8 mouse cellular contexts compared by ENCODE assay signal in genomic region chr15:98608784-98609250, GRCm38 (mm10). TPM values are rescaled to one million over a fixed set of nuclear protein-coding genes. Genes with fewer than 3 reads are reported as not detected.
DNase-seq lines count a peak whose midpoint lies in the region; ATAC-seq and TF ChIP-seq lines count a peak whose summit lies in the region.

No protein-coding gene starts in this region.

- no peaks in the 10 kb centered on the region for H3K9me3 ChIP-seq in heart, embryonic 15.5 days (replicated peaks)
- H3K9me3 ChIP-seq in limb, embryonic 12.5 days = no peaks in the 10 kb centered on the region

- H3K27ac ChIP-seq in left cerebral cortex, adult 2 months = peak overlapping the region; percentile 16
- peak overlapping the region; percentile 97 for H3K27ac ChIP-seq in heart, embryonic 15.5 days
- peak overlapping the region; percentile 94 for H3K27ac ChIP-seq in limb, embryonic 12.5 days

- under 1% methylated on average over 8 of the region's 26 CpGs for WGBS in heart, embryonic 15.5 days
- 0% methylated on average over 16 of the region's 26 CpGs for WGBS in limb, embryonic 12.5 days

- peak; percentile 16 for TF ChIP-seq POLR2A in myocyte (IDR thresholded peaks at IDR 0.05; ENCODE audit: insufficient read length, low read depth)

- H3K36me3 ChIP-seq in heart, embryonic 15.5 days = peaks cover 6% of the 10 kb centered on the region; the same call in 1 of the 2 replicates
- H3K36me3 ChIP-seq in limb, embryonic 12.5 days = peaks cover 24% of the 10 kb centered on the region
- H3K36me3 ChIP-seq in myocyte (ENCODE audit: control insufficient read depth, insufficient read depth) = no peaks in the 10 kb centered on the region

- ATAC-seq in heart, embryonic 15.5 days (replicated peaks; ENCODE audit: insufficient number of reproducible peaks, insufficient read depth, low FRiP score, low read depth) = peak; percentile 7
- no peak; the same call in 1 of the 2 replicates for ATAC-seq in limb, embryonic 12.5 days (ENCODE audit: insufficient number of reproducible peaks, insufficient read depth, low FRiP score, low TSS enrichment, low read depth)

- intact Hi-C loops in left cerebral cortex, adult 2 months (cut with DNase I) = no loop called here
- intact Hi-C loops in left cerebral cortex, postnatal 14 days (cut with DNase I) = no loop called here

- H3K27me3 ChIP-seq in heart, embryonic 15.5 days = no peaks in the 10 kb centered on the region
- no peaks in the 10 kb centered on the region for H3K27me3 ChIP-seq in limb, embryonic 12.5 days
- H3K27me3 ChIP-seq in myocyte (ENCODE audit: control insufficient read depth, insufficient read depth, insufficient read length) = no peaks in the 10 kb centered on the region

- peaks cover 44% of the 10 kb centered on the region for H3K79me2 ChIP-seq in myocyte (ENCODE audit: control insufficient read depth, insufficient read depth)

- peak overlapping the region; percentile 93 for H3K9ac ChIP-seq in heart, embryonic 15.5 days
- H3K9ac ChIP-seq in limb, embryonic 12.5 days (replicated peaks) = peak overlapping the region; percentile 91

- peak overlapping the region; percentile 91 for H3K4me3 ChIP-seq in left cerebral cortex, adult 2 months
- H3K4me3 ChIP-seq in heart, embryonic 15.5 days = peak overlapping the region; percentile 65
- peak overlapping the region; percentile 83 for H3K4me3 ChIP-seq in limb, embryonic 12.5 days (replicated peaks)
- peak overlapping the region; percentile 84 for H3K4me3 ChIP-seq in myocyte

- H3K4me2 ChIP-seq in heart, embryonic 15.5 days = peak overlapping the region; percentile 78
- H3K4me2 ChIP-seq in limb, embryonic 12.5 days = peak overlapping the region; percentile 94
- H3K4me2 ChIP-seq in myocyte (ENCODE audit: low read depth) = peak overlapping the region; percentile 94

- no peak for DNase-seq in left cerebral cortex, adult 2 months (ENCODE audit: extremely low spot score in 1 of 2, low spot score in 2 of 2)
- no peak for DNase-seq in left cerebral cortex, postnatal 14 days (ENCODE audit: low spot score in 2 of 2)
- peak; percentile 44 for DNase-seq in cerebellum, adult 9-11 months
- no peak for DNase-seq in left cerebral cortex, adult 9 months (ENCODE audit: low spot score in 2 of 2)
- DNase-seq in right cerebral cortex, postnatal 4 days = no peak

- TF ChIP-seq CTCF in left cerebral cortex, adult 2 months (IDR thresholded peaks at IDR 0.05) = no peak

- H3K4me1 ChIP-seq in heart, embryonic 15.5 days (replicated peaks) = peaks cover 36% of the 10 kb centered on the region
- H3K4me1 ChIP-seq in limb, embryonic 12.5 days (replicated peaks) = peaks cover 27% of the 10 kb centered on the region

- H3ac ChIP-seq in myocyte (ENCODE audit: control insufficient read depth, insufficient read length) = peak overlapping the region; percentile 4

TF ChIP-seq in myocyte, 11 proteins besides CTCF, POLR2A, EP300 and RAD21:
- TF ChIP-seq MAX (IDR thresholded peaks at IDR 0.05; ENCODE audit: low read depth) (no peak), REST (IDR thresholded peaks at IDR 0.05; ENCODE audit: insufficient read depth, insufficient read length) (no peak), E2F4 (IDR thresholded peaks at IDR 0.05; ENCODE audit: insufficient read depth) (no peak), USF1 (IDR thresholded peaks at IDR 0.05; ENCODE audit: low read depth) (no peak), CEBPB (IDR thresholded peaks at IDR 0.05; ENCODE audit: insufficient read depth, poor library complexity, severe bottlenecking) (no peak), MYOD1 (IDR thresholded peaks at IDR 0.05; ENCODE audit: control insufficient read depth in 1 of 3, insufficient read length in 2 of 3, low read depth in 2 of 3) (no peak), TCF3 (IDR thresholded peaks at IDR 0.05; ENCODE audit: insufficient read length, low read depth) (no peak), POLR2AphosphoS2 (IDR thresholded peaks at IDR 0.05; ENCODE audit: insufficient read length, low read depth) (no peak), SRF (IDR thresholded peaks at IDR 0.05; ENCODE audit: control insufficient read depth, insufficient read length, low read depth) (no peak)

RNA-seq across cellular contexts. Expression of gene Adcy6, which starts 1.1 kb away (rescaled TPM):
- 10 to 100 TPM; 52.7 to 57.4 TPM for total RNA-seq in left cerebral cortex, adult 2 months (2021)
- total RNA-seq in left cerebral cortex, postnatal 14 days (2021) = 10 to 100 TPM; 47.8 to 50.2 TPM
- 36.5 and 43.0 TPM in 2 replicates for polyA plus RNA-seq in heart, embryonic 15.5 days (2015; fragmentation: Nextera tagmentation; extraction: Ambion mirVana)
- 22.1 and 25.7 TPM in 2 replicates for polyA plus RNA-seq in limb, embryonic 12.5 days (2016; fragmentation: Nextera tagmentation; extraction: Ambion mirVana)
- 32.4 TPM for polyA plus RNA-seq in myocyte (2012; fragmentation: generic; extraction: Trizol)

RNA-seq across cellular contexts. Expression of gene Cacnb3, which starts 21.8 kb away (rescaled TPM):
- total RNA-seq in left cerebral cortex, adult 2 months (2021) = 100 to 1,000 TPM; 271 to 291 TPM
- total RNA-seq in left cerebral cortex, postnatal 14 days (2021) = 100 to 1,000 TPM; 217 to 244 TPM
- 8.7 and 12.8 TPM in 2 replicates for polyA plus RNA-seq in heart, embryonic 15.5 days (2015; fragmentation: Nextera tagmentation; extraction: Ambion mirVana)
- polyA plus RNA-seq in limb, embryonic 12.5 days (2016; fragmentation: Nextera tagmentation; extraction: Ambion mirVana) = 43.1 and 44.3 TPM in 2 replicates
- polyA plus RNA-seq in myocyte (2012; fragmentation: generic; extraction: Trizol) = 80.8 TPM

RNA-seq across cellular contexts. Expression of gene 4930415O20Rik, which starts 38.0 kb away (rescaled TPM):
- total RNA-seq in left cerebral cortex, adult 2 months (2021) = not detected
- total RNA-seq in left cerebral cortex, postnatal 14 days (2021) = not detected
- polyA plus RNA-seq in heart, embryonic 15.5 days (2015; fragmentation: Nextera tagmentation; extraction: Ambion mirVana) = 0.40 and 0.74 TPM in 2 replicates
- 0.69 TPM in 1 of 2 replicates, not detected in the other for polyA plus RNA-seq in limb, embryonic 12.5 days (2016; fragmentation: Nextera tagmentation; extraction: Ambion mirVana)
- 0.10 TPM for polyA plus RNA-seq in myocyte (2012; fragmentation: generic; extraction: Trizol)

RNA-seq across cellular contexts. Expression of gene Ccnt1, which starts 38.1 kb away (rescaled TPM):
- total RNA-seq in left cerebral cortex, adult 2 months (2021) = 10 to 100 TPM; 40.3 to 45.8 TPM
- 10 to 100 TPM; 40.5 to 45.3 TPM for total RNA-seq in left cerebral cortex, postnatal 14 days (2021)
- 33.2 and 38.0 TPM in 2 replicates for polyA plus RNA-seq in heart, embryonic 15.5 days (2015; fragmentation: Nextera tagmentation; extraction: Ambion mirVana)
- polyA plus RNA-seq in limb, embryonic 12.5 days (2016; fragmentation: Nextera tagmentation; extraction: Ambion mirVana) = 54.0 and 59.4 TPM in 2 replicates
- polyA plus RNA-seq in myocyte (2012; fragmentation: generic; extraction: Trizol) = 12.6 TPM

RNA-seq across cellular contexts. Expression of gene Ddx23, which starts 53.9 kb away (rescaled TPM):
- 10 to 100 TPM; 84.4 to 90.2 TPM for total RNA-seq in left cerebral cortex, adult 2 months (2021)
- 10 to 100 TPM; 56.0 to 57.6 TPM for total RNA-seq in left cerebral cortex, postnatal 14 days (2021)
- 16.1 and 17.8 TPM in 2 replicates for polyA plus RNA-seq in heart, embryonic 15.5 days (2015; fragmentation: Nextera tagmentation; extraction: Ambion mirVana)
- polyA plus RNA-seq in limb, embryonic 12.5 days (2016; fragmentation: Nextera tagmentation; extraction: Ambion mirVana) = 24.5 and 31.5 TPM in 2 replicates
- polyA plus RNA-seq in myocyte (2012; fragmentation: generic; extraction: Trizol) = 102 TPM

Comparison
In these comparisons a context has a peak if more than half of its experiments do, and no peak if none do; other contexts are left out.
1. H3K27ac ChIP-seq: peak in every context shown above with its lines; median percentile 97 in heart, embryonic 15.5 days; 94 in limb, embryonic 12.5 days; 16 in left cerebral cortex, adult 2 months.